Mouse (Mus musculus): ENCODE results near the gene Olfr583. TPM values are rescaled to one million over a fixed set of nuclear protein-coding genes. Genes with fewer than 3 reads are reported as not detected.

The Olfr583 gene
- polyA plus RNA-seq (2017; shearing (Covaris generic)), result not detected

GRCm38 (mm10) chr7:103051000-103051399 is at the start of gene Olfr583:
Olfr583 (plus strand) TSS chr7:103051300.

GRCm38 (mm10) chr7:103037724-103038123 is 13.4 kb upstream of the Olfr583 start, which contains the start of gene Olfr582:
Olfr582 (plus strand) TSS chr7:103038024.

GRCm38 (mm10) chr7:103081585-103081984 is 30.5 kb downstream of the Olfr583 start, which contains the start of gene Olfr584:
Olfr584 (plus strand) TSS chr7:103081885.

GRCm38 (mm10) chr7:103097420-103097819 is 46.3 kb downstream of the Olfr583 start, which contains the start of gene Olfr585:
Olfr585 (plus strand) TSS chr7:103097720.

Other genes with a start within 250 kb of the Olfr583 start
- not detected for gene Olfr564, start 247.8 kb upstream of the Olfr583 start, polyA plus RNA-seq (2017; shearing (Covaris generic))
- gene Olfr566, start 192.5 kb upstream of the Olfr583 start, polyA plus RNA-seq (2017; shearing (Covaris generic)), result not detected
- not detected for gene Olfr568, start 174.2 kb upstream of the Olfr583 start, polyA plus RNA-seq (2017; shearing (Covaris generic))
- gene Olfr569, start 160.4 kb upstream of the Olfr583 start, polyA plus RNA-seq (2017; shearing (Covaris generic)), result not detected
- gene Olfr570, start 156.7 kb upstream of the Olfr583 start, polyA plus RNA-seq (2017; shearing (Covaris generic)), result not detected
- gene Olfr571, start 133.8 kb upstream of the Olfr583 start, polyA plus RNA-seq (2017; shearing (Covaris generic)), result not detected
- not detected for gene Olfr572, start 126.9 kb upstream of the Olfr583 start, polyA plus RNA-seq (2017; shearing (Covaris generic))
- not detected for gene Olfr573-ps1, start 108.7 kb upstream of the Olfr583 start, polyA plus RNA-seq (2017; shearing (Covaris generic))
- gene Olfr574, start 102.8 kb upstream of the Olfr583 start, polyA plus RNA-seq (2017; shearing (Covaris generic)), result not detected
- not detected for gene Olfr575, start 92.5 kb upstream of the Olfr583 start, polyA plus RNA-seq (2017; shearing (Covaris generic))
- not detected for gene Olfr576, start 88.6 kb upstream of the Olfr583 start, polyA plus RNA-seq (2017; shearing (Covaris generic))
- not detected for gene Olfr577, start 75.4 kb upstream of the Olfr583 start, polyA plus RNA-seq (2017; shearing (Covaris generic))
- not detected for gene Olfr578, start 62.0 kb upstream of the Olfr583 start, polyA plus RNA-seq (2017; shearing (Covaris generic))
- gene Olfr582, start 13.3 kb upstream of the Olfr583 start, polyA plus RNA-seq (2017; shearing (Covaris generic)), result not detected
- gene Olfr584, start 30.6 kb downstream of the Olfr583 start, polyA plus RNA-seq (2017; shearing (Covaris generic)), result not detected
- not detected for gene Olfr585, start 46.4 kb downstream of the Olfr583 start, polyA plus RNA-seq (2017; shearing (Covaris generic))
- gene Olfr586, start 74.3 kb downstream of the Olfr583 start, polyA plus RNA-seq (2017; shearing (Covaris generic)), result not detected
- gene Olfr588-ps1, start 89.6 kb downstream of the Olfr583 start, polyA plus RNA-seq (2017; shearing (Covaris generic)), result not detected
- gene Olfr589, start 105.1 kb downstream of the Olfr583 start, polyA plus RNA-seq (2017; shearing (Covaris generic)), result not detected
- not detected for gene Olfr591, start 127.0 kb downstream of the Olfr583 start, polyA plus RNA-seq (2017; shearing (Covaris generic))
- gene Olfr592, start 133.5 kb downstream of the Olfr583 start, polyA plus RNA-seq (2017; shearing (Covaris generic)), result 0.11 TPM
- gene Olfr593, start 160.6 kb downstream of the Olfr583 start, polyA plus RNA-seq (2017; shearing (Covaris generic)), result not detected
- not detected for gene Olfr594, start 165.7 kb downstream of the Olfr583 start, polyA plus RNA-seq (2017; shearing (Covaris generic))
- not detected for gene Usp17ld, start 201.2 kb downstream of the Olfr583 start, polyA plus RNA-seq (2017; shearing (Covaris generic))

All from inflammation-experienced regulatory T-cells, adult 16 weeks (primary cell).